Mouse (Mus musculus) stomach, postnatal 0 days (tissue): Measurements from ENCODE around the gene Lmntd1. TPM values are rescaled to one million over a fixed set of nuclear protein-coding genes. Genes with fewer than 3 reads are reported as not detected.
A peak's percentile ranks its signal among the peaks of the same experiment; 100 is the strongest.

Experiments used
- ATAC-seq: fragments of 200-750 bp; cut with Nextera tagmentation; 2 replicates; pipeline ENCODE4 v1.8.0; 2017; ENCODE audit not compliant: low FRiP score, low TSS enrichment
- DNase-seq: peaks from one replicate; pipeline ENCODE4 v3.0.0-alpha.2; 2016; ENCODE audit warnings: low spot score
- H3K27ac ChIP-seq: fragments of 300-500 bp; sonication (generic); replicated peaks from 2 replicates; pipeline ENCODE4 v1.5.1; 2014; ENCODE audit warnings: mild to moderate bottlenecking, control low read depth
- H3K27me3 ChIP-seq: fragments of 300-500 bp; sonication (generic); 2 replicates; pipeline ENCODE4 v1.6.1; 2014; ENCODE audit warnings: low read length; ENCODE audit not compliant: control insufficient read depth, insufficient read depth
- H3K36me3 ChIP-seq: fragments of 300-500 bp; sonication (generic); 2 replicates; pipeline ENCODE4 v1.6.1; 2014; ENCODE audit warnings: low read length, mixed read lengths; ENCODE audit not compliant: control insufficient read depth, insufficient read depth
- H3K4me1 ChIP-seq: fragments of 300-500 bp; sonication (generic); replicated peaks from 2 replicates; pipeline ENCODE4 v1.6.1; 2014; ENCODE audit warnings: antibody characterized with exemption; ENCODE audit not compliant: control insufficient read depth, insufficient read depth
- H3K4me2 ChIP-seq: fragments of 300-500 bp; sonication (generic); replicated peaks from 2 replicates; pipeline ENCODE4 v1.6.1; 2014; ENCODE audit warnings: low read depth, mild to moderate bottlenecking, control low read depth, moderate library complexity
- H3K4me3 ChIP-seq: fragments of 300-500 bp; sonication (generic); 2 replicates; pipeline ENCODE4 v1.5.1; 2014; ENCODE audit warnings: low read depth, low read length, control low read depth
- H3K9ac ChIP-seq: fragments of 300-500 bp; sonication (generic); 2 replicates; pipeline ENCODE4 v1.6.1; 2014; ENCODE audit warnings: mild to moderate bottlenecking, low read length, control low read depth, mixed read lengths
- H3K9me3 ChIP-seq: fragments of 300-500 bp; sonication (generic); 2 replicates; pipeline ENCODE4 v1.6.1; 2016; ENCODE audit warnings: low read length; ENCODE audit not compliant: control insufficient read depth
- CTCF ChIP-seq: IDR thresholded peaks from 2 replicates; pipeline ENCODE4 v1.5.1; 2016; ENCODE audit warnings: antibody characterized with exemption, low read depth, mild to moderate bottlenecking, moderate library complexity
- EP300 ChIP-seq: optimal IDR thresholded peaks from 2 replicates; pipeline ENCODE3; 2016; ENCODE audit warnings: antibody characterized with exemption
- WGBS: fragments of 180-500 bp; shearing (Covaris S2); extraction: QIAGEN DNeasy Blood & Tissue Kit; methylation state at CpG from one replicate; pipeline ENCODE4 v1.1.7; 2014; 5-methylcytosine and 5-hydroxymethylcytosine counted together
- polyA plus RNA-seq: library from polyadenylated mRNA; unstranded; fragments of >200 nt; fragmentation: Nextera tagmentation; extraction: Ambion mirVana; gene quantifications from 2 replicates; pipeline ENCODE4 v1.2.1, GENCODE M21; 2015

The Lmntd1 gene
- polyA plus RNA-seq, 1 experiment from 2014 or later, result 0.16 TPM

GRCm38 (mm10) chr6:145417720-145418440 is 196.2 kb downstream of the Lmntd1 start:
- Histone ChIP-seq H3K36me3 (no peaks in the 10 kb centered on the region), H3K27ac (no peak overlapping the region)
- WGBS, result 66% methylated on average over 8 of the region's 8 CpGs

GRCm38 (mm10) chr6:145417014-145417719 is 197.0 kb downstream of the Lmntd1 start:
- peak; percentile 40; the same call in 1 of the 2 replicates for ATAC-seq
- H3K9me3 ChIP-seq, result no peaks in the 10 kb centered on the region
- no peak overlapping the region for H3K27ac ChIP-seq
- no peaks in the 10 kb centered on the region for H3K27me3 ChIP-seq
- H3K4me3 ChIP-seq, result no peak overlapping the region
- WGBS, result 62% methylated on average over 16 of the region's 16 CpGs
- no peak overlapping the region for H3K4me2 ChIP-seq
- peak; percentile 42 for DNase-seq
- H3K9ac ChIP-seq, result no peak overlapping the region
- TF ChIP-seq CTCF, result peak; percentile 84
- TF ChIP-seq EP300, result no peak
- H3K36me3 ChIP-seq, result no peaks in the 10 kb centered on the region
- H3K4me1 ChIP-seq, result no peaks in the 10 kb centered on the region

More at GRCm38 (mm10) chr6:145417720-145418440, 196.2 kb downstream of the Lmntd1 start:
- no peaks in the 10 kb centered on the region for H3K9me3 ChIP-seq
- TF ChIP-seq EP300, result no peak
- no peak for TF ChIP-seq CTCF
- no peak overlapping the region for H3K9ac ChIP-seq
- DNase-seq (peak; percentile 5), ATAC-seq (no peak)
- H3K4me3 ChIP-seq, result no peak overlapping the region
- H3K4me2 ChIP-seq, result no peak overlapping the region
- H3K4me1 ChIP-seq, result no peaks in the 10 kb centered on the region
- no peaks in the 10 kb centered on the region for H3K27me3 ChIP-seq

- no peaks in the 10 kb centered on the region for H3K4me1 ChIP-seq
- TF ChIP-seq EP300, result no peak
- 0 out of 2 replicates have a peak, but pooled peaks have one; percentile 5 for TF ChIP-seq CTCF
- WGBS, result 85% methylated on average over 10 of the region's 10 CpGs
Observed at GRCm38 (mm10) chr6:145404369-145405051, 209.6 kb downstream of the Lmntd1 start.

GRCm38 (mm10) chr6:145401140-145401539 is 213.0 kb downstream of the Lmntd1 start:
- H3K9ac ChIP-seq, result no peak overlapping the region
- peak; percentile 11 for DNase-seq
- H3K27me3 ChIP-seq, result no peaks in the 10 kb centered on the region
- ATAC-seq, result no peak
- H3K4me1 ChIP-seq, result no peaks in the 10 kb centered on the region
- no peak overlapping the region for H3K27ac ChIP-seq
- TF ChIP-seq CTCF (no peak), EP300 (no peak)
- no peaks in the 10 kb centered on the region for H3K36me3 ChIP-seq
- no peaks in the 10 kb centered on the region for H3K9me3 ChIP-seq
- WGBS, result 25% methylated on average over 4 of the region's 4 CpGs
- no peak overlapping the region for H3K4me2 ChIP-seq
- H3K4me3 ChIP-seq, result no peak overlapping the region

More at GRCm38 (mm10) chr6:145404369-145405051, 209.6 kb downstream of the Lmntd1 start:
- no peak for DNase-seq
- no peaks in the 10 kb centered on the region for H3K36me3 ChIP-seq
- no peak overlapping the region for H3K27ac ChIP-seq
- no peak overlapping the region for H3K9ac ChIP-seq
- H3K9me3 ChIP-seq, result no peaks in the 10 kb centered on the region
- H3K27me3 ChIP-seq, result no peaks in the 10 kb centered on the region
- no peak for ATAC-seq
- no peak overlapping the region for H3K4me2 ChIP-seq
- no peak overlapping the region for H3K4me3 ChIP-seq

GRCm38 (mm10) chr6:145397881-145398280 is 216.2 kb downstream of the Lmntd1 start:
- no peak for TF ChIP-seq CTCF
- no peak for TF ChIP-seq EP300
- Histone ChIP-seq H3K27me3 (no peaks in the 10 kb centered on the region), H3K4me1 (no peaks in the 10 kb centered on the region), H3K9ac (no peak overlapping the region), H3K27ac (no peak overlapping the region), H3K4me3 (no peak overlapping the region), H3K36me3 (no peaks in the 10 kb centered on the region), H3K9me3 (no peaks in the 10 kb centered on the region), H3K4me2 (no peak overlapping the region)
- no peak for ATAC-seq
- WGBS, result 83% methylated on average over 4 of the region's 4 CpGs
- DNase-seq, result no peak
